Mouse (Mus musculus) kidney, postnatal 0 days (tissue): ENCODE data around the gene Myo9b. TPM values are rescaled to one million over a fixed set of nuclear protein-coding genes. Genes with fewer than 3 reads are reported as not detected.
A peak's percentile ranks its signal among the peaks of the same experiment; 100 is the strongest.
"Not testable (repeated sequence)": the region's sequence is repeated elsewhere in the genome, so short reads cannot be mapped to it uniquely, and the experiment has no call there.

Experiments
- ATAC-seq: fragments of 200-750 bp; cut with Nextera tagmentation; replicated peaks from 2 replicates; pipeline ENCODE4 v1.8.0; 2017; ENCODE audit warnings: low read depth, moderate number of reproducible peaks, moderate TSS enrichment, moderate library complexity; ENCODE audit not compliant: low FRiP score
- DNase-seq: peaks from one replicate; pipeline ENCODE4 v3.0.0-alpha.2; 2016; ENCODE audit warnings: low spot score
- H3K27ac ChIP-seq: fragments of 300-500 bp; sonication (generic); 2 replicates; pipeline ENCODE4 v1.5.1; 2014; ENCODE audit warnings: mild to moderate bottlenecking
- H3K27me3 ChIP-seq: fragments of 300-500 bp; sonication (generic); 2 replicates; pipeline ENCODE4 v1.6.1; 2014; ENCODE audit warnings: low read length, mixed read lengths; ENCODE audit not compliant: insufficient read depth
- H3K36me3 ChIP-seq: fragments of 300-500 bp; sonication (generic); 2 replicates; pipeline ENCODE4 v1.6.1; 2014; ENCODE audit warnings: low read length, mixed read lengths; ENCODE audit not compliant: insufficient read depth
- H3K4me1 ChIP-seq: fragments of 300-500 bp; sonication (generic); replicated peaks from 2 replicates; pipeline ENCODE4 v1.6.1; 2014; ENCODE audit warnings: antibody characterized with exemption, low read length, mixed read lengths; ENCODE audit not compliant: insufficient read depth
- H3K4me2 ChIP-seq: fragments of 300-500 bp; sonication (generic); 2 replicates; pipeline ENCODE4 v1.6.1; 2014; ENCODE audit warnings: mild to moderate bottlenecking, low read length, moderate library complexity, mixed read lengths
- H3K4me3 ChIP-seq: fragments of 300-500 bp; sonication (generic); replicated peaks from 2 replicates; pipeline ENCODE4 v1.5.1; 2014; ENCODE audit warnings: low read depth, low read length
- H3K9ac ChIP-seq: fragments of 300-500 bp; sonication (generic); 2 replicates; pipeline ENCODE4 v1.6.1; 2014; ENCODE audit warnings: low read depth, low read length
- H3K9me3 ChIP-seq: fragments of 300-500 bp; sonication (generic); replicated peaks from 2 replicates; pipeline ENCODE4 v1.6.1; 2016; ENCODE audit warnings: low read length, inconsistent platforms, mixed read lengths
- CTCF ChIP-seq: IDR thresholded peaks from 2 replicates; pipeline ENCODE4 v1.5.1; 2016; ENCODE audit warnings: antibody characterized with exemption, low read depth, mild to moderate bottlenecking, moderate library complexity
- WGBS: fragments of 180-500 bp; shearing (Covaris S2); extraction: QIAGEN DNeasy Blood & Tissue Kit; methylation state at CpG from one replicate; pipeline ENCODE4 v1.1.7; 2014; 5-methylcytosine and 5-hydroxymethylcytosine counted together
- polyA plus RNA-seq: library from polyadenylated mRNA; unstranded; fragments of >200 nt; fragmentation: Nextera tagmentation; extraction: Ambion mirVana; gene quantifications from 2 replicates; pipeline ENCODE4 v1.2.1, GENCODE M21; 2015

Myo9b gene
- polyA plus RNA-seq, 1 experiment from 2014 or later = 10.0 TPM

DNA sequence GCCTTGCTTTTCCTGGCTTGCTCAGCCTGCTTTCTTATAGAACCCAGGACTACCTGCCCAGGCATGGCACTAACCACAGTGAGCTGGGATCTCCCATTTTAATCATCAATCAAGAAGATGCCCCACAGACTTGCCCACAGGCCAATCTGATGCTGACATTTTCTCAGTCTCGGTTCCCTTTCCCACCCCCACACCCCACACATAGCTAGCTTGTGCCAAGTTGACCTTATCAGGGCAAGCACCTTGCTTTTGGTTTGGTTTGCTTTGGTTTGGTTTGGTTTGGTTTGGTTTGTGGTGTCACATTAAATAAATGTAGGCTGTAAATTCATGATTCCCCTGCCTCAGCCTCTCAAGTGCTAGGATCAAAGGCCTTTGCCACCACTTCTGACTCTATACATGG is 34.9 kb downstream of the Myo9b start:
- 64% methylated on average over 1 of the region's 1 CpGs for WGBS
- no peaks in the 10 kb centered on the region for H3K27me3 ChIP-seq
- H3K9ac ChIP-seq = no peak overlapping the region
- H3K36me3 ChIP-seq = no peaks in the 10 kb centered on the region
- TF ChIP-seq CTCF = no peak
- H3K4me3 ChIP-seq = no peak overlapping the region
- H3K9me3 ChIP-seq = no peaks in the 10 kb centered on the region
- ATAC-seq (no peak), DNase-seq (no peak)
- no peak overlapping the region for H3K4me2 ChIP-seq
- 0 out of 2 replicates have a peak, but pooled peaks cover under 1% of the 10 kb centered on the region for H3K4me1 ChIP-seq
- H3K27ac ChIP-seq = no peak overlapping the region

DNA sequence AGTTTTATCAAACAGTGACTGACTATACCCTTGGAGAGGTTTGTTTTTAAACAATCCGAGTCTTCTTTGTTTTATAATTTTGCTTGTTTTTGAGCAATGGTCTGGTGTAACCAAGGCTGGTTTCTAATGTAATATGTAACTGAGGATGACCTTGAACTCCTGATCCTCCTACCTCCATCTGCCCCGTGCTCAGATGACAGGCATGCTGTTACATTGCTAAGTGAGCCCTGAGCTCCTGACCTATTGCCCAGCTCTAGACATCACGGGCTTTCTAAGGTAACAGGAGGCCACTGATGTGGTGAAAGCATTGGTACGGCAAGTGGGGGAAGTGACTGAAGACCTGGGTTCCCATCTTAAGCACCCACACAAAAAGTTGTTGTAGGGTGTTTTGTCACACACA is 35.4 kb downstream of the Myo9b start:
- Histone ChIP-seq H3K27me3 (no peaks in the 10 kb centered on the region), H3K27ac (no peak overlapping the region), H3K9ac (no peak overlapping the region), H3K9me3 (no peaks in the 10 kb centered on the region), H3K4me1 (0 out of 2 replicates have a peak, but pooled peaks cover 4% of the 10 kb centered on the region), H3K4me3 (no peak overlapping the region), H3K36me3 (no peaks in the 10 kb centered on the region), H3K4me2 (no peak overlapping the region)
- no peak for ATAC-seq
- DNase-seq = no peak
- WGBS = 77% methylated on average over 4 of the region's 4 CpGs
- TF ChIP-seq CTCF = no peak

DNA sequence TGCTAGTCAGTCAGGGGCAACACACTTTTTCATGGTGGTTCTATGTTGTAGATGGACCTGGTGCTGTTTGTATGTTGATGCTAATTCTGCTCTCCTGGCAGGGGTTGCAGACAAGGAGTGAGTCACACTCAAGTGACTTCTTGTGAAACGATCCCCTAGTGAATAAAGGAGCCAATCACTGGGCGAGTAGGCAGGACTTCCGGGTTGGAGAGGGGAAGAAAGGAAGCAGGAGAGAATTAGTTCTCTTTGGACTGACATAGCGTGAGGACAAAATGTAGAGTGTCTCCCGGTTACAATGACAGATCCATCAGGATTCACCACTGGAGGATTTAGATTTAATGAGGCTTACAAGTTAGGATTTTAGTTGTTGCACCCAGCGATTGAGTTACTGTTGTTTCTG is 37.9 kb downstream of the Myo9b start:
- no peak overlapping the region for H3K4me3 ChIP-seq
- 69% methylated on average over 6 of the region's 6 CpGs for WGBS
- no peak overlapping the region for H3K27ac ChIP-seq
- no peaks in the 10 kb centered on the region for H3K9me3 ChIP-seq
- no peak overlapping the region for H3K4me2 ChIP-seq
- H3K27me3 ChIP-seq = no peaks in the 10 kb centered on the region
- ATAC-seq = no peak
- H3K9ac ChIP-seq = no peak overlapping the region
- no peak for TF ChIP-seq CTCF
- 0 out of 2 replicates have a peak, but pooled peaks cover 4% of the 10 kb centered on the region for H3K4me1 ChIP-seq
- no peak for DNase-seq
- no peaks in the 10 kb centered on the region for H3K36me3 ChIP-seq

DNA sequence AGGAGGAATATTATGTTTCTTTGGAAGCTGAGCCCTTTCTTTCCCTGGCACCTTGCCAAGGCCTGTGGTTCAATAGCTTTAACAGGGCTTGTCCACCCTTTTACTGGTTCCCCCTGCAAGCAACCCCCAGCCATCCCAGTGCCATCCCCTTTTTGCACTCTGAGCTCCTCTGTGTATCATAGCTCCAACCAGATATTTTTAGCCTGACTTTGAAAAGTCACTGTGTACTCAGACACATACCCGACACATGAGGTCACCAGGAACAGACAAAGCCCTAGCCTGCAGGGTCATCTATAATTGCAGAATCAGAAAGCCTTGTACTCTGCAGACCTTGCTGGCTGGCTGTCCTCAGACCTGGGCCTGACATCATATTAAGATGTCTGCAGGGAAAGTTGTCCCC is 40.2 kb downstream of the Myo9b start:
- peak overlapping the region; percentile 33; the same call in 1 of the 2 replicates for H3K27ac ChIP-seq
- 35% methylated on average over 1 of the region's 1 CpGs for WGBS
- ATAC-seq (peak; percentile 47; the same call in 1 of the 2 replicates), DNase-seq (peak; percentile 47)
- no peak overlapping the region for H3K4me2 ChIP-seq
- H3K9ac ChIP-seq = no peak overlapping the region
- H3K4me1 ChIP-seq = 0 out of 2 replicates have a peak, but pooled peaks cover 4% of the 10 kb centered on the region
- H3K27me3 ChIP-seq = no peaks in the 10 kb centered on the region
- no peaks in the 10 kb centered on the region for H3K36me3 ChIP-seq
- no peak for TF ChIP-seq CTCF
- no peak overlapping the region for H3K4me3 ChIP-seq
- H3K9me3 ChIP-seq = no peaks in the 10 kb centered on the region

DNA sequence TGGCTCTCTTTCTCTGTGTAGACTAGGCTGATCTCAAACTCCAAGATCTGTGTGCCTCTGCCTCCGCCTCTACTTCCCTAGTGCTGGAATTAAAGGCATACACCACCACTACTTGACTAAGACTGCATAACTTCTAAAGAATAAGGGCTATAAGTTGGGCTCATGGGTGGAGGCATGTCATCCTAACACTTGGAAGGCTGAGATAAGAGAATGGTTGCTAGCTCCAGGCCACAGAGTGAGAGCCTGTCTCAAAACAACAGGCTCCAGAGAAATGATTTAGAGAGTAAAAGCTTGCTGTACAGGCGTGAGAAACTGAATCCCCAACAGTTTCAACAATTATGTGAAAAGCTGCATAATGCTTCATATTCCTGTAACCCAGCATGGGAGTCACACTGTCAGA is 41.4 kb downstream of the Myo9b start:
- TF ChIP-seq CTCF = no peak
- Histone ChIP-seq H3K9ac (no peak overlapping the region), H3K9me3 (no peaks in the 10 kb centered on the region), H3K4me3 (no peak overlapping the region), H3K4me1 (0 out of 2 replicates have a peak, but pooled peaks cover 4% of the 10 kb centered on the region), H3K4me2 (no peak overlapping the region), H3K27me3 (no peaks in the 10 kb centered on the region), H3K27ac (no peak overlapping the region), H3K36me3 (no peaks in the 10 kb centered on the region)
- DNase-seq = no peak
- 89% methylated on average over 2 of the region's 2 CpGs for WGBS
- no peak for ATAC-seq

DNA sequence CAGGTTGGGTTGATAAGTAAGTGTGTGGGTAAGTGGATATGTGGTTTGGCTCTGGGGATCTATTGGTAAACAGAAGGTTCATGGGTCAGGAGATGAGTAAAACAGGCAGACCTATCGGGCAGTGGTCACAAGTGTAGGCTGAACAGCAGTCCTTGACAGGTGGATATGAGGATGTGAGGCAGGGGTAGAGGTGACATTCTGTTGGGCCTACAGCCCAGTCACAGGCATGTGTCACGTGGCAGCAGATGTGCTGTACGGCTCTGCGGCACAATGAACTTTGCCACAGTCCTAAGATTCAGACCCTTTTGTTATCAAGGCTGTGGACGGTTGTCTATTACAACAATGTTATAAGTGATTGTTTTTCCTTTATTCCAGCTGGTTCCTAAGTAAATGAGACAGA is 43.5 kb downstream of the Myo9b start:
- no peak for TF ChIP-seq CTCF
- H3K9me3 ChIP-seq = no peaks in the 10 kb centered on the region
- no peak for DNase-seq
- no peaks in the 10 kb centered on the region for H3K36me3 ChIP-seq
- H3K27me3 ChIP-seq = no peaks in the 10 kb centered on the region
- H3K4me3 ChIP-seq = no peak overlapping the region
- no peak overlapping the region for H3K27ac ChIP-seq
- 0 out of 2 replicates have a peak, but pooled peaks cover 4% of the 10 kb centered on the region for H3K4me1 ChIP-seq
- H3K4me2 ChIP-seq = no peak overlapping the region
- no peak for ATAC-seq
- 96% methylated on average over 5 of the region's 5 CpGs for WGBS
- no peak overlapping the region for H3K9ac ChIP-seq

DNA sequence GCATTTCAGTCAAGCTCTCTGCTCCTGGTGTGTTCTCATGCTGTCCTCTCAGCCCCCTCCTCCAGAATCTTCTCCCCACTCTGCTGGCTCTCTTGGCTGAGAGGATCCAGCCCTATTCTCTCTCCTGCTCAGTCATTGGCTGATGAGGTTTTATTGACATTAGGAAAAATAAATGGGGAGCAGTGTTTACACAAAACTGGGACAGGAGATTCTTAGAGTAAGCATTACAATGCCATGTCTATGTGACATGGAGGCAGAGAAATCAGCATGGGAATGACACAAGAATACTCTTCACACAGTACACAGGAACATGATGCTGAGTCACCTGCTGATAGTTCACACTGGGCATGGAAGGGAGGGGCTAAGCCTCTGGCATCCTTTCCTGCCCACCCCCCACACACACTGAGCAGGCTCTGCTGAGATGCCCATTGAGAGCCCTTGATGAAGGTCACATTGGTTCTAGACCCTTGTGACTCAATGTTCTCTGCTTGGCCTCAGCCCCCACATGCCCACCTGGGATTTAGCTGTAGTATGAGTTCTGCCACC is 44.0 kb downstream of the Myo9b start:
- H3K4me2 ChIP-seq = no peak overlapping the region
- ATAC-seq = no peak
- no peak overlapping the region for H3K9ac ChIP-seq
- no peak overlapping the region for H3K4me3 ChIP-seq
- H3K9me3 ChIP-seq = no peaks in the 10 kb centered on the region
- TF ChIP-seq CTCF = no peak
- H3K27ac ChIP-seq = no peak overlapping the region
- no peak for DNase-seq
- no peaks in the 10 kb centered on the region for H3K27me3 ChIP-seq
- H3K4me1 ChIP-seq = 0 out of 2 replicates have a peak, but pooled peaks cover 4% of the 10 kb centered on the region
- 0 out of 2 replicates have a peak, but pooled peaks cover 2% of the 10 kb centered on the region for H3K36me3 ChIP-seq

DNA sequence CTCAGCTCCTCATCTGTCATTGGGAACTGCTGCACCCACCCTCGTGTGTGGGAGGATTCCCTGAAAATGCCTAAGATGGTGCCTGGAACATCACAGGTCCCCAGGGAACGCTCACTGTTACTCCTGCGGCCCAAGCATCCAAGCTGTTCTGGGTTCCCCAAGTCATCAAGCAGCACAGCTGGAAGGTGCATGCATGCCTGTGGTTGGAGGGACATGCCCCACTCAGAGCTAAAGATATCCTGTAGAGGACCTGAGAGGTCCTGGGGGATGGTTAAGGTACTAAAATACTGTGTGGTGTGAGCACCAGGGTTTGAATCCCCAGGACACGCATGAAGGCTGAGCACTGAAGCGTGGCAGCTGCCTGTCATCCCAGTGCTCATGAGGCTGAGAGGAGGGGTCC is 46.1 kb downstream of the Myo9b start:
- ATAC-seq, H3K4me3 ChIP-seq, H3K9ac ChIP-seq, DNase-seq, H3K4me1 ChIP-seq, H3K4me2 ChIP-seq, H3K27ac ChIP-seq, H3K27me3 ChIP-seq, H3K9me3 ChIP-seq: not testable (repeated sequence)
- WGBS = 64% methylated on average over 5 of the region's 5 CpGs
- peaks cover 11% of the 10 kb centered on the region; the same call in 1 of the 2 replicates for H3K36me3 ChIP-seq

DNA sequence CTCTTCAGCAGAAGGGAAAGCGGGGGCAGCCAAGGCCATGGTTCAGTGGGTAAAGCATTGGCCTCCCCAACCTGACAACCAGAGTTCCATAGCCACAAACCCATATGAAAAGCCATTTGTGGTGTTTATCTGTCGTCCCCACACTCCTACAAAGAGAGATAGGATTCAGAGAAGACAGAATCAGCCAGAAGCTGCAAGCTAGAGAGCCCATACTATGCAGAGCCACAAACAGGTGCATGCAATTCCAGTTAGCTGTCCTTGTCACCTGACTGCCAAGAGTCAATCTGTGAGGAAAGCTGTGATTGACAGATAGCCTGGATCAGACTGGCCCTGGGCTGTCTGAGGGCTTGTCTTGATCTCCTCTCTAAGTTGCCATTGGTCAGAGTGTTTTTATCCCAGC is 47.2 kb downstream of the Myo9b start:
- not testable (repeated sequence) for ATAC-seq, DNase-seq, H3K27me3 ChIP-seq, H3K4me1 ChIP-seq, H3K4me2 ChIP-seq, H3K9me3 ChIP-seq, H3K27ac ChIP-seq, H3K4me3 ChIP-seq, H3K9ac ChIP-seq
- WGBS = 81% methylated on average over 2 of the region's 2 CpGs
- peaks cover 20% of the 10 kb centered on the region; the same call in 1 of the 2 replicates for H3K36me3 ChIP-seq
